Mouse (Mus musculus) MN1 (cell line): ENCODE measurements around the gene Slc8a1.

Experiments
- DNase-seq: peaks from one replicate; pipeline ENCODE4 v3.0.0-alpha.2; 2016; ENCODE audit warnings: low spot score

Slc8a1 gene

DNA sequence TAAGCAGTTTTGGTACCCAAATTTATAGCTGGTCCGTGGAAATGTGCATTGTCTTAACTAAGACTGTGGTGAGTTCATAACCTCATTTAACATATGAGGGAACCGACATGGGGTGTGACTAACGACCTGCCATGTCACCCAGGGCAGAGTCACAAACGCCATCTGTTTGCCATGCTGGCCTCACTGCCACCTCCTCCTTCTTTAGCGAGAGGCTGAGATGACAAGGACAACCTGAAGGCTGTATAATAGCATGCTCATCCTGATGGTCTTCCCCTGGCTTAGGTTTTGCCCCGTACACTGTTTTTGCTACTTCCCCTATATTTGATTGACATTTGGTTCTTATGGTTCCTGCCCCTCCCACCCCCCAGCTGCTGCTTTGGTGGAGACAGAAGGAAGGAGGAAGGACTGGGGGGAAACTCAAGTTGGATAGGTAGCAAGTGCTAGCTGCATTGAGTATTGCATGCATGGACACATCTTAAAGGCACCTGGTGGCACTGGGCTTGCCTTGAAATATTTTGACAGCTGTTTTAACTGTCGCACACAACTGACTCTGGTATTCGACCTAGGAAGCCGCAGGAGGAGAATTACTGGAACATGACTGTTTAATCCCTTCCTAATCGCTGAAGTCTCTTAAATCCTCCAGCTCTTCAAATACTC is 313.8 kb downstream of the Slc8a1 start:
- DNase-seq: no peak

DNA sequence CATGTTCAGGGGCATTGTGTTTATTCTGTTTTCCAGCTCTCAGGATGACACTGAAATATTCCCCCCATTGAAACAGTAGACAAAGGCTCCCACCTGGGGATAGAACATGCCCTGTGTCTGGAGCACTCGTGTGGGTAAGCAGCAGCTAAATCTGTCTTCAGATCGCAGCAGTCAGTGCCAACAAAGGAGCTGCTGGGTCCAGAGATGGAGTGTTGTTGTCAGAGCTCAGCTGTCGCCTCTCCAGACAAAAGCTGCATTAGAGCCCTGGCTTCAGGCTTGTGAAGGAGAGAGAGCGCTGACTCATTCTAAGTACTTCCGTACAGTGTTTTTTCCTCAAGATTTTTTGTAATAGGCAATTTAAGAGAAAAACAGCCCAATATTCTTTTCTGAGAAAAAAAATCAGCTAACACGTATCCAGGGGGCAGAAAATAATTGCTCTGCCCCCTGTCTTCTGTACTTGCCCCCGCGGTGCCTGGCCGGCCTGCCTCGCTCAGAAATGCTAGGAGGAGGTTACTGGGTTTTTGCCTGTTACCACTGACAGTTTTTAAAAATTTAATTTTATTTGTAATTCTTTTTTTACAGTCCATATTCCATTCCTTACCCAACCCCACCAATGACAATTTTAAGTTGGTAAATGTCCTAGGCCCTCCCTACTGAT is 318.2 kb downstream of the Slc8a1 start:
- DNase-seq: peak; percentile 20

DNA sequence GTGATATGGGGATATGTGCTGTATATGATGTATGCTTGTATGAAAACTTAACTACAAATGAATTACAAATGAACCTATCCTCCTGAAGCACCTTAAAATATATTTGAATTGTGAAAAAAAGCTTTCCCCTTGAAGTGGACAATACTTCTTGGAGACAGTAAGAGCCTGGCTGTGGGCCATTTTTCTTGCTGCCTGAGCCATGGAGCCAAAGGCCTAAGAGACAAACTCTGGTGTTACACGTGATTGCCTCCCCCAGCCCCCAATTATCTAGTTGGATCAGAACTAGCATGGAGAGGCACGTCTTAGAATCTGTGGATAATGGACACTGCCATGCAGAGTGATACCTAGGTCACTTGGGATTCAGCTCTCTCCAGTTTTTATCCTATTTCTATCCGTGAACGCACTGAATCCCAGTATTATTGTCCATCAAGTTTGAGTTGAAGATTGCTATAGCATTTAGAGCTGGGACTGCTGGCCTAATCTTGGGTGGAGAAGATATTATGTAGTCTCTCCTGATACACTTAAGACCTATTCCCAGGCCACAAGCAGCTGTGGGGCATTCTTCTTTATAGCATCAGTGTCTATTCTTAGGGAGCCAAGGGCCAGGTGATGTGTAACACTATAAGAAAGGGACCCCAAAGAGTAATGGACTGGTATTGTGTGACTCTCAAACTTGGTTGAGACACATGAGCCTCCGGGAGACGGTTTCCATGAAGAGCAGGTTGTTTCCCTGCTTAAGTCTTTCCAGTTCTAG is 321.6 kb downstream of the Slc8a1 start:
- DNase-seq: no peak

DNA sequence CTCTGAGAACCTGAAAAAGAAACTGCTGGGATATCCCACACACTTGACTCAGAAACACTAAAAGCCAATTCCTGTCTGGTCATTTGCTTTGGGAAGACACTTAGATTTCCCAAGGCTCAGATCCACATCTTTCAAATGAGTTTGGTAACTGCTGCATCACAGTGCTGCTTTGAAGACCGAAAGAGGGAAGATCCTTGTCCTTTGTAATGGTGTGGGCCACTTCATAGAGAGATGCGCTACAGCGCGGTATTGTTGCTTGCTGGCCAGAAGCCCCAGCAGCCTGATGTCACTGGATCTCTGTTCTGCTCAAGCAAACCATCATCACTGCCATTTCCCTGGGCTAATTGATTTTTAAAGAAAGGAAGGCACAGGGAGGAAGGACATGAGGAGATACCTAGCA is 325.4 kb downstream of the Slc8a1 start:
- DNase-seq: no peak

DNA sequence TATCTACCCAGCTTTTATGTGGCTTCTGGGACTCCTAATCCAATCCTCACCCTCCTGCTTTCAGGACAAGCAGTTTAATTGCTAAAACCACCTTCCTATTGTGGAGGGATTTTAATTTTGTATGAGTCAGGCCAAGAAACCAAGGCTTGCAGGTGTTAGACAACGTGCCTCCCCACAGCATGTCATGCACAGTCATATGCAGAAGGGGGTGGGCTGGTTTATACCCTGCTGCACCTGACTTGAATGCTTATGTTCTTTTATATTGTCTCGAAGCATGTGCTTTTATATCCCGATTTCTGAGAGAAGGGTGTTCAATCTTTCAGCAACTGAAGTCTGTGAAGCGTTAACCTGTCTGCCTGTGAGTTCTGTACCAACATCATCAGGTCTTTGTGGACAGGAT is 334.0 kb downstream of the Slc8a1 start:
- DNase-seq: no peak

DNA sequence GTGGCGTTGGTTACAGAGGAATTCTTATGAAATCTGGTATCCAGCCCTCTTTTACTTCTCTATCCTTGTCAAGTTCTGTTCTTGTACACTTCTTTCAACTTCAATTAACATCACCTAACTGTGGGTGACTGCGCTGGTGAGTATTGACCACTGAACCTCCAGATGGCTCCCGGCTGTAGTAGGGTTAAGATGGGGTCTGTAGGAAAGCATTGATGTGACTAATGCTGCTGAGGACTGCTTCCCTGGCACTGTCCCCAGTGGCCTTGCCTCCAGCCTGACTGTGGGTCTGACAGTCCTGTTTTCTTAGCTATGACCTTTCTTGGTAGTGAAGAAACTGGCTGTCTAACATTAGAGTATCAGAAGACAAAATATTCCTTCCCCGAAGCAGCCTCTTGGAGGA is 335.1 kb downstream of the Slc8a1 start:
- DNase-seq: peak; percentile 48

DNA sequence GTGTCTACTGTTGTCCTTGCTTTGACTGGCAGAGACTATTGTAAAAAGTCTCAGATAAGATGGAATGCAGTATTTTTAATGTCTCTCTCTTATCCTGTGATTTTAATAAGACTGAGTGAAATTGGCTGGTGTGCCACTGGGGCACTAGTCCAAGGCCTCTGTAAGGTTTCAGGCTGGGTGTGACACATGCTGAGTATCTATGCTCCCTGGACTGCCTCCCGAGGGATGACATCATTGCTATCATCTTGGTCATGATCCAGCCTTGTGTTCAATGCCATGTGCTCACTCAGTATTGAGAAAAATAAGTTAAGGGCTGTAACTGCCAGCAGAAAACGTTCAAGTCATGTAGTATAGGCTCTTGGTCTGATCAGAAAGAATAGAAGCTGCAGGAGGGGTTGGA is 335.5 kb downstream of the Slc8a1 start:
- DNase-seq: peak; percentile 87

DNA sequence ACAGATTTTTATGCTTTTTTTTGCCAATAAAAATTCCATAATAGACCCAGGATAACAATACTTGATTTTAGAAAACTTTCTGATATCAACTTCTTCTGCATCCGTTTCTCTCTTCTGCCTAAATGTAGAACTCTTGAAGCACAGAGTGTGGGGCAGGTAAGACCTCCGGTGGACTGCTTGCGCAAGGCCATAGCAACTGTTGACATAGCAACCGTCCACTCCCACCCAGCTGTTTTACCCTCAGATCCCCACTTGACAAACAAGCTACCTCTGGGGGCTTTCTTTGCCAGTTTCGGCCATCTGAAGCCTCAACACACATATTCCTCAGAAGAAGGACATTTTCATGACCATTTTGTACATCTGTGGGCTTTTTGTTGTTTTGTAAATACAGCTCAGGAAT is 337.8 kb downstream of the Slc8a1 start:
- no peak for DNase-seq

DNA sequence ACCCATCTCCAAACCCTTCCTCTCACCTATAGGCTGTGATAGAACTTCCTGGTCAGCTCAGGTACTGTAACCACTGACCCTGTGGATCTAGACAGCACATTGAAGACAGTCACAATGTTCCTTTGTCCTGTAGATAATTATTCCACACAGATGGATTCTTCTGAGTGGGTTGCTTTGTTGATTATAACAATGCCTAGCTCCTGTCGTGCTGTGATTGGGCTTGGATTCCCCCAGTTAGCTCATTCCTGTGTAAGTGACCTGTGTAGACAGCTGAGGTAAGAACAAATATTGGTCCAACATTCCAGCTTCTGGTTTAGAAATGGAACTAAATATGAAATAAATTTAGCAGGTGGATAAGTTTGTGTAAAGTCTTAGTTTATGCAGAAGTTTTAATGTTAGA is 340.7 kb downstream of the Slc8a1 start:
- no peak for DNase-seq

DNA sequence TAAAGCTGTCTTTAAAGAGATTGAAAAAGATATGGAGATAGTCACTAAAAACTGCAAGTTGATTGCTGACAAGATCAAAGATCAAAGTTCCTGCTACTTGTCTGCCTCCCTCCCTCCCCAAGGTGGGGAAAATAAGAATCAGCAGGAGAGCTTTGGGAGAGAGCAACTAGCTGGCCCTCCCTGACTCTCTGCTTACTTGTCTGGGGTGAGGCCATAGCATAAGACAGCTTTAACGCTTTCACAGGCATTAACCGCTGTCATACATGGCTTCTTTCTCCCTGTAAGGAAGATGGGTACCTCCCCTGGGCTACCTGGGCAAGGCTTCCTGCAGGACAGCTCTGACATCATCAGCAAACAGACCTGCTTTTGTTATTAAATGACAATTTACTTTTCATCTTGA is 344.1 kb downstream of the Slc8a1 start:
- DNase-seq: no peak

DNA sequence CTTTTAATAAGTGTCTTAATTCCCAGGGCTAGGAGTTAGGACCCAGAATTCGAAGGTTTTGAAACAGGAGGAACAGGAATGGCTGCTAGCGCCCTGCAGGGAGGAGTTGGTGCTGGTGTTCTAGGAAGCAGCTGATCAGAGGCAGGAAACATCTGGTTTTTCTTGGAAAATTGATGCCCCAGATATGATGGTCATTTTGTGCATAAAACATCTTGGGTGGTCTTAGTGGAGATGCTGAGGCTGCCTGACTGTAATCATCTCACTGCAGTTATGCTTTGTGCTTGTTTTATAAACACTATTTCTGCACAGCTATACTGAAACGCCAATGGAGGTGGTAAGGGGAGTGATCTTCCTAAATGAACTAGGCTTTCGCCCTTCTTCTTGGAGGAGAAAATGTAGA is 345.1 kb downstream of the Slc8a1 start:
- DNase-seq: no peak

DNA sequence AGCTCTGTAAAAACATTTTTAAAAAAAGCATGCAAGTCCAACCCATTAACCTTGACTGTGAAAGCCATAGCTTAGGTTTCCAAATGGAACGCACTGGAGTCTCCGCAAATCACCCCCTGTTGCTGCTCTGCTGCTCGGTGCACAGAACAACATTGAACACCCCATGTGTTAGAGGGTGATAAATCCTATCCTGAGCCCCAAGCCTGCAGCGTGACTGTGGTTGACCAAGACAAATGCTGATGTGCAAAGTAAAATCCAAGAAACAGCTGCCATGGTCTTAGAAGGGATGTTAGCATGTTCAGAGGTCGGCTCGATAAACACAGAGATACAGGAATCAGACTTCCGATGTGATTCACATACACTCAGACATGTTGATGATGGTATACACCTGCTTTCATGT is 346.7 kb downstream of the Slc8a1 start:
- DNase-seq: no peak

DNA sequence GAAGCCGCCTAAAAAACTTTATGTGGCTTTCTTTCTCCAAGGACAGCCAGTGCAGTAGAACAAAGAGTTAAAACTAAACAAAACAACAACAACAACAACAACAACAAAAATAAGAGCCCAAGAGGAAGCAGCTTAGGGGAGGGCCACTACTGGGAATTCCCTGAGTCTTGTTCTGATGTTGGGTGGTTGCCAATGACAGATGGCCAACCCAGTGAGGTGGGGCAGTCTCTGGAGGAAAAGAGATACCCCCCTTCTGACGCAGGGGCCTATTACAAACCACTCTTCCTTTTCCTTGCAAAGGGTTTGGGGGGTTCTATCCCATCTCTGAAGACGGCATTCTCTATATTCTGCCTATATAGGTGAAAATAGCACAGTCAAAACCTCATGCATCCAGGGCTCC is 347.4 kb downstream of the Slc8a1 start:
- no peak for DNase-seq

DNA sequence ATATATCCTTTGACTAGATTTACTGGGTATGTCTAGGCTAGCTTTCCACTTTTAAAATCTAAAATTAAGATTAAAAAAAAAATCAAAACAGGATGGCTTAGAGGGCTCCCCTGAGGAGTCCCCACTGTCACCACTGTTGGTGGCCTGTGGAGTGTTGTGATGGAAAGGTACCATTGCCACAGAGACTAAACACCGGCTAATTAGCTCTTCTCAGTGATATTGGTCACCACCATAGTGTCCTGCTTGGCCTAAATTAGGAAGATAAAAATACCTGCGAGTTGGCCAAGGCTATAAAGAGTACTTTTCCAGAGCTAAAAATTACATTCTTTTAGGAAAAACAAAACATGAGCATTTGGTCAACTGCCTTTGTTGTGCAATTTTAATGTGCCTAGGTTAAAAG is 352.1 kb downstream of the Slc8a1 start:
- no peak for DNase-seq

DNA sequence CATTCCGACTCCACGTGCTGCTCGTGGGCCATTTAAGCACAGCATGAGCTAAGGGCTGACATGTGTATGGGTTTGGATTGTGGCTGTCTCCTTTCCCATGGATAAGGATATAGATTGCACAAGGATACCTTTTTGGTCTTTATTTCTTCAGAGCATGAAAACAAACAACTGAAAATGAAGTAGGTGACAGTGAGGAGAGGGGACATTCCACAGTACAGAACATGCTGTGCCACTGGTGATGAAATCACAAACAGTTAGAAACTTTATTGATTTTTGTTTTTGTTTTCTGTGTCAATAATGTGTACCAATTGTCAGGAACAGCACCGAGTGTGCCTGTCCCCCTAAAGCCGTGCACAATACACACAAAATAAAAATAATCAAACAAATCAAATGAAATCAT is 352.7 kb downstream of the Slc8a1 start:
- no peak for DNase-seq

DNA sequence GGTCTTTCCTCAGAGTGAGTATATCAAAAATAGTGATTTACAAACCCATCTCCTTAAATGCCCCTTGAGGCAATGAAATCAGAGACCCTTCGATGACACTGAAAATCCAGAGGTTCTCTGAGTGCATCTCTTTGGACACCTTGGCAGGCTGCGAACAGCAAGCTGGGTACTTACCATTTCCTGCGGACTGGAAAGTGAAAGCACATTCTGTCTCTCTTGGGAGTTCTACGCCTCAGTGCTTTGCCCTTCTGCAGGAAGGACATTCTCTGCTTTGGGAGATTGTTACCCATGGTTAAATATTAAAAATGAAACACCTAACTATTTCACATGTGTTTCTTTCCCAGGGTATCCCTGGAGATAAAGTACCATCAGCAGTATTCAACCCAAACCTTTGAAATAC is 354.7 kb downstream of the Slc8a1 start:
- DNase-seq: no peak

DNA sequence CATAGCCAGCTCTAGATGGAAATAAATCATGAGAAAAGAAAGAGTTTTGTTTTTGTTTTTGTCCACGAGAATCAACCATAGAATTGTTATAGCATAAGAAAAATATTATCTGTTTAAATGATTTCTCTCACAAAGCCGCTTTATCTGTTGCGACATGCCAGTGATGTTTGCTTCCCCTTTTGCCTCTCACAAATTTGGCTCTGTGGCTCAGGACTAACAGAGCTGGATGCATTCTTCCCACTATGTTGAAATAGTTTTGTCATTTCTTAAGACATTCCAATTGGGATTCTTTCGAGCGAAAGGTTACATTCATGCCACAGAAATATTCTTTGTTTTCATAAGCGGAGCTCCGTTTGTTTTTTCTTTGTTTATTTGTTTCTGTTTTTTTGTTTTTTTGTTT is 359.7 kb downstream of the Slc8a1 start:
- no peak for DNase-seq

DNA sequence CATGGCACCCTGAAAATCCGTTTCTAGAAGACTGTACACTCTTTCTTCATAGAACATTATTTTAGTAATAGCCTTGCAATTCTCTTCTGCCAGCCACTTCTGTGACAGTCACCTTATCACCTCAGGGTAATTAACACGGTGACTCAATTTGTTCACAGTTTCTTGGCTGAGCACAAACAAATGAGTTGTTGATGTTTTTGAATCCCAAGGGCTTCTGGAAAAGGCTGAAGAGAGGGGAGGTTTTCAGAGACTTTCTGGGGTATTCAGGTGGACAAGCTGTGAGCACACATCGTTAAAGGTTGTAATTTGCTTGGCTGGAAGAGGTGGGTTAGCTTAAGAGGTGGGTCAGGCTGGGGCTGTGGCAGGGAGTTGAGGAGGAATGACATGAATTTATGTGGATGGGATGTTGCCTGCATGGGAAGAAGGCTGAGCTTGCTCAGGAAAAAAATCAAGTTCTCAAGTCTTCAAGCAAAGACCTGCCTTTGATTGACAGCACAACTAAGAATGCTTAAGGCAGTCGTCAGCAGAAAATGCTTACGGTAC is 360.3 kb downstream of the Slc8a1 start:
- DNase-seq: no peak

DNA sequence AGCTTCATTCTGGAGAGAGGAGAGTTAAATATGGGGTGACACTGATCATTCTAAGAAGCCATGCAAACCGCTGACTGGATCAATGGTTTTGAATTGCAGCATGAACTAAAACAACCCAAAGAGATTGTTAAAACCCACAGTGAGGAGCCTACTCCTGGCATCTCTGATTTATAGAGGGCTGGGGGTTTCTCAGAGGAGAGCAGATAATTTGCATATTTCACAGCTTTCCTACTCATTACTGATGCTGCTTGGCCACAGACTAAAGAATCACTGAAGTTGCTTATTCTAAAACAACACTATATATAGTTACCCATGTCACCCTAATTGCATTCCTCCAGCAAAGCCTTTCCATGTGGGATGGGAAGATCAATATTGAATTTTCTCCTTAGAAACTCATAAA is 361.0 kb downstream of the Slc8a1 start:
- no peak for DNase-seq

DNA sequence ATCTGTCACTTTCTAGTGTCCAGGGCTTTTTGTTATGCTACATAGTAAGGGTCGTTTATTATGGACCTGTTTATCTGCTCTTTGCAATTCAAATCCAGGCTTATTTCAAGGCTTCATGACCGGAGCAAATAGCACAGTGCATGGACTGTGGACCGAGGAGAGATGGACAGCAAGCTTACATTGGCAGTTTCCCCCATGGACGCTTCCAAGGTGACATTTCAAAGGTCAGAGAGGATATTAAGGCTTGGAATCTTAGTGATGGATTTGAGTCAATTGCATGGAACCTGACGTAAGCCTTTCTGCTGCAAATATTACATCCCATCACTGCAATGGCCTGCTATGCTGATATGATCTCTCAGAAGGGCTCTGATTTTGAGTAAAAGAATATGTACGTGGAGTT is 362.3 kb downstream of the Slc8a1 start:
- no peak for DNase-seq

DNA sequence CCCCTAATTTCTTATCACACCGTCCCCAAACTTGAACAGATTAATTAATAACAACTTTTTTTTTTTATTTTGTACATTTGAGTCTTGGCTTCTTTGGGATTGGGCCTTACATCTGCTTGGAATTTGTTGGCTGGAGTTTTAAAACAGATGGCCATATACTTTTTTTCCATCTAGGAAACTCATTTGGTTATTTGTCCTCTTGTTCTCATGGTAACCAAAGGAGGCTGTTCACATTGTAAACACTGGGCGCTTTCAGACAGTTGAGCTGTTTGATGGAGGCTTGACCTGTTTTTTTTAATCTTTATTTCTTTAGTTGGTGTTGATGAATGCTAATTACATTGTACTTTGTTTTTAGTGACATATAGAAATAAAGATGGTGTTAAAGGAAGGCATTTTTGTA is 369.1 kb downstream of the Slc8a1 start:
- no peak for DNase-seq

DNA sequence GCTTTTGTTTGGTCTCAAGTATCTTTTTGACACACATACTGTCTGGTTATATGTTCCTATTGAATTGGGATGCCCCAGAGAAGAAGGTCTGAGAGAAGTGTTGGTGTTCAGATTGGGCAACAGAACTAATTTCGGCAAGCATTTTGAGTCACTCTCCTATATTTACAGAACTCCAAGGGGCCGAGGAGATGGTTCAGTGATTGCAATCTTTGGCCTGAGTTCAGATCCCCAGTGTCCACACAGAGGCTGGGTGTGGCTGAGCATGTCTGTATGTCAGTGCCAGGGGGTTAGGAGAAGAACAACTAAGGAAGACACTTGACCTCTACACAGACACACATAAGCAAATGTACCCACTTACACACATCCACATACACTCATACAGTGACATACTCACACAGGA is 369.7 kb downstream of the Slc8a1 start:
- DNase-seq: no peak

DNA sequence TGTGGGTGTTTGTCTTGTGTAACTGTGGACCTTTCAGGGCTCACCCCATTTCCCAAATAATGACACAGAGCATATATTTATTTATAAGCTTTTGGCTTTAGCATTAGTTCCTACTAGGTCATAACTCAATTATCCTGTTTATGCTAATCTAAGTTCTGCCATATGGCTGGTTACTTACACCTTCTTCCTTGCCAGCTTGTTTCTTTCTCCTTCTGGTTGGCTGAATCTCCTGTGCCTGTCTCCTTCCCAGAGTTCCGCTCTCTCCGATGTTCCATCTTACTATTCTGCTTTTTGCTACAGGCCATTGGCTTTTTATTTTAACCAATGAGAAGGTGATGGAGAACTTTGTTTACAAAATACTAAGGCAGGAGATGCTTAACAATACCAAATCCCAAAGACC is 374.8 kb downstream of the Slc8a1 start:
- no peak for DNase-seq
